Mouse (Mus musculus): ENCODE results near the gene C1qc. TPM values are rescaled to one million over a fixed set of nuclear protein-coding genes. Genes with fewer than 3 reads are reported as not detected.

The C1qc gene
- polyA plus RNA-seq, 1 experiment from 2014 or later, result 17.9 TPM

DNA sequence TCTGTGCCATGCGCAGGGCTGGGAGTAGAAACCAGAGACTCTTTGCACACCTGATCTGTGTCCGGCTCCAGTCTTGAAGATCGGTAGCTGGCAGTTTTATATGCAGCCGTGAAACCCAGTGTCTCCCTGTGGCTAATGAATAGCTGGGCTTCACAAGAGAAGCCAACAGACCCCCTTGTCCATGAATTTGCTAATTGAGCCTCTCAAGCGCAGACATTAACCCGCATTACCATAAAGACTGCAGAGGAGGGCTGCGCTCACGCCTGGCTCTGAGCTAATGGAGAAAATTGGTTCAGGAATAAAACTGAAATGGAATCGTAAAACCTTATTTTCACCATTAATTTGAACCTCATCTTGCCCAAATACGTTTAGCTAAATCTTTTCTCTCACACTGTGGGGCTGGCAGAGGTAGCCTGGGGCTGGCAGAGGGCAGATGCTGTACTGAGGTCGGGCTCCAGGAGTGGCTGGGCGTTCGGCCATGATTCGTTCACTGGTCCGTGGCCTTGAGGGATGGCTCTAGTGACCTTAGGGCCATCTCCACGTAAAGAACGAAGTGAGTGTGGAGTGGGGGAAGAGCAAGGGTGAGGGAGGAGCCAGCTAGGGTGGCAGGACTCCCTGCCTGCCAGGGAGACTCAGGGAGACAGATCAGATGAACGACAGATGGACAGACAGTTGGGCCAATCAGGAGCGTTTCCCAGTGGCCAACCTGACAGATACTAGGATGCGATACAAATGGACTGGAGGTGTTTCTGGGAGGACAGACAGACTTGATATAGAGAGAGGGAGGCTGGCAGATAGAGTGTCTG lies 23.7 kb upstream of the C1qc start:
- no peak overlapping the region for H3K9ac ChIP-seq
- no peaks in the 10 kb centered on the region for H3K9me3 ChIP-seq
- H3K27ac ChIP-seq, result no peak overlapping the region
- H3K4me3 ChIP-seq, result no peak overlapping the region
- no peak overlapping the region for H3K4me2 ChIP-seq
- 70% methylated on average over 20 of the region's 20 CpGs for WGBS
- peaks cover 6% of the 10 kb centered on the region; the same call in 1 of the 2 replicates for H3K4me1 ChIP-seq
- H3K27me3 ChIP-seq, result peaks cover 33% of the 10 kb centered on the region
- H3K36me3 ChIP-seq, result no peaks in the 10 kb centered on the region
- ATAC-seq (ENCODE audit: insufficient number of reproducible peaks, insufficient read depth, low FRiP score, low TSS enrichment, low read depth), result no peak

DNA sequence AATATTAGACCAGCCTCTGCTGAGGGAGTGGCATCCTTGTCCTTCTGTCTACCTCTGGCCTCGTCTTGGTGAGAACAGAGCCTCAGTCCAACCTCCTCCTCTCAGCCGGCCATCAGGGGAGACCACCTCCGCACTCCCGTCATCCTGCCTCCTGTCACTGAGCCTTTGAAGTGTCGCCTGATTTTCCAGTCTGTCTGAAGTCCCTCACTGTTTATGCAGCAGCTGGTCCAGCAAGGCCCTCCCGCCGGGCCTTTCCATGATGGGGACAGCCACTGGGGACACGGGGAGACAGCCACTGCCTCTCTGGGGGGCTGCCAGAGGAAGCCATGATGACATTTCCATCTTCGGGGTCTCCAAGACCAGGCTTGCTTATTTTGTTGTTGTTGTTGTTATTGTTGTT lies 20.0 kb upstream of the C1qc start:
- peaks cover 59% of the 10 kb centered on the region for H3K27me3 ChIP-seq
- no peak for ATAC-seq (ENCODE audit: insufficient number of reproducible peaks, insufficient read depth, low FRiP score, low TSS enrichment, low read depth)

DNA sequence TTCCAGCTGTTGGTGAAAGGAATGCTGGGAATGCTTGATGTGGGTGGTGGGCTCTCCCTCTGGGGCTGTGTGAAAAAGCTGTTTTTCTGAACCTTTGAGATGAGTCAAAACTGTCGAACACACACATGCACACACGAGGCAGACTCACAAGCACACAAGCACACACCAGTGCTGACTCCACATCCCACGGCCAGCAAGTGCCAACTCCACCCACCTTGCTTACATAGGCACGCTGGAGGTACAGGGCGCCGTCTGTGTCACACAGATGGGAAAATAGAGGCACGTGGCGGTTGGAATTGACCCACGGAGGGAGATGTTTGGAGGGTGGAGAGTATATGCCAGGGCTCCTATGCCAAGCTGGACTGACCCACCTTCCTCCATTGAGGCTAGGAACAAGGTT lies 18.9 kb upstream of the C1qc start:
- 41% methylated on average over 9 of the region's 9 CpGs for WGBS
- no peaks in the 10 kb centered on the region for H3K9me3 ChIP-seq
- H3K9ac ChIP-seq, result no peak overlapping the region
- ATAC-seq (ENCODE audit: insufficient number of reproducible peaks, insufficient read depth, low FRiP score, low TSS enrichment, low read depth), result no peak
- H3K36me3 ChIP-seq, result no peaks in the 10 kb centered on the region
- H3K27ac ChIP-seq, result no peak overlapping the region
- H3K4me1 ChIP-seq, result peaks cover 8% of the 10 kb centered on the region; the same call in 1 of the 2 replicates
- H3K4me2 ChIP-seq, result no peak overlapping the region
- H3K4me3 ChIP-seq, result no peak overlapping the region
- H3K27me3 ChIP-seq, result peaks cover 60% of the 10 kb centered on the region

More for the DNA sequence above, 20.0 kb upstream of the C1qc start:
- Histone ChIP-seq H3K4me1 (peaks cover 10% of the 10 kb centered on the region; the same call in 1 of the 2 replicates), H3K36me3 (no peaks in the 10 kb centered on the region), H3K27ac (no peak overlapping the region), H3K4me3 (no peak overlapping the region), H3K4me2 (no peak overlapping the region), H3K9ac (no peak overlapping the region), H3K9me3 (no peaks in the 10 kb centered on the region)
- WGBS, result 18% methylated on average over 9 of the region's 9 CpGs

DNA sequence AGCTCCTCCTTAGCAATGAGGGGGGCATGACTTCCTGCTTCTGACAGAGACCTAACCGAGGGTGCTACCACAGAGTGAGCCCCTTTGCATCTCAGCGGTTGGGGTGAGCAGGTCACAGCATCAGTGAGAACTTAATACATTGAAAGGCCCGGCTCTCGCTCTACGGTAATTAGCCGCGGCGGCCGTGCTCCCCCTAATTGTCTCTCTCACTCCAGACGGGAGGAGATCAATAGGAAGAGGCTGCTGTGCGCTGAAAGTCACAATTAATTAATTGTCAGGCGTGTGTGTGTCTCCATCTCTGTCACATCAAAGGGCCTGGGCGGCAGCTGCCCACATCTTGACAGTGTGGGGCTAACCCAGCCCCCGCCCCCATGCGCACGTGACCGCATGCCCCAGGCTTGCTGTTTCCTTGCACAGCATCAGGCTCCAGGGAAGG lies 18.4 kb upstream of the C1qc start:
- WGBS, result 3% methylated on average over 17 of the region's 17 CpGs
- peaks cover 8% of the 10 kb centered on the region; the same call in 1 of the 2 replicates for H3K4me1 ChIP-seq
- no peak for ATAC-seq (ENCODE audit: insufficient number of reproducible peaks, insufficient read depth, low FRiP score, low TSS enrichment, low read depth)
- H3K27ac ChIP-seq, result no peak overlapping the region
- H3K9me3 ChIP-seq, result no peaks in the 10 kb centered on the region
- no peak overlapping the region for H3K4me3 ChIP-seq
- peaks cover 66% of the 10 kb centered on the region for H3K27me3 ChIP-seq
- H3K9ac ChIP-seq, result no peak overlapping the region
- H3K4me2 ChIP-seq, result 0 out of 2 replicates have a peak overlapping the region, but pooled peaks have one; percentile 2
- H3K36me3 ChIP-seq, result no peaks in the 10 kb centered on the region

DNA sequence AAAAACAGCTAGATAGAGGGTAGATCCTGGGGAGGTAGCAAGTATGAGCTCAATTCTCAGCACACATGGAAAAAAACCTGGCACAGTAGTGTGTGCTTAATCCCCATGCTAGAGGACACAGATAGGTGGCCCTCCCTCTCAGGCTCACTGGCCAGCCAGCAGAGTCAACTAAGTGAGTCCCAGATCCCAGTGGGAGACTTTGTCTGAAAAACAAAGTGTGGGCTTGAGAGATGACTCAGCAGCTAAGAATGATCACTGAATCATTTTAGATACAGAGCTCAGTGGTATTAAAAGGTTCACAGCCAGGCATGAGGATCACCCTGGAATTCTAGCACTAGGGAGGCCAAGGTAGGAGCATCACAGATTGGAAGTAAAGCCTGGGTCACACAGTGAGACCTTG lies 14.9 kb upstream of the C1qc start:
- peaks cover 78% of the 10 kb centered on the region for H3K27me3 ChIP-seq
- no peak for ATAC-seq (ENCODE audit: insufficient number of reproducible peaks, insufficient read depth, low FRiP score, low TSS enrichment, low read depth)
- no peak overlapping the region for H3K4me3 ChIP-seq
- peaks cover 8% of the 10 kb centered on the region; the same call in 1 of the 2 replicates for H3K4me1 ChIP-seq
- no peaks in the 10 kb centered on the region for H3K9me3 ChIP-seq
- no peaks in the 10 kb centered on the region for H3K36me3 ChIP-seq
- H3K4me2 ChIP-seq, result no peak overlapping the region
- H3K27ac ChIP-seq, result no peak overlapping the region
- no peak overlapping the region for H3K9ac ChIP-seq

DNA sequence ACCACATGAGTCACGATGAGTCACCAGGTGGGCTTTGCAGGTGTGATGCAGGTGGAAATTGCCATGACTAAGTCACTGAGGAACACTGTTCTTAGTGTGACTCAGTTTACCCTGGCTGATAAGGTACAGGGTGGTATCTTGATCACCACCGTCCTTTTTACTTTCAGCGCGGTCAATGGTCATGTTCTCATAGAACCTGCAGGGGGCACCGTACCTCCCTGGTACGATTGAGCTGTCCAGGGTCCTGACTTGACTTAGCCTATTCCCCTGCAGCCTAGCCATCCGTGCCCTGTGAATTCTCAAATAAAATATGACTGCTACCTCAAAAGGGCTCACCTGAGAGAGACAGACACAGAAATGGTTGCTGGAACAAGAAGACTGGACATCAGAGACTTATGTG lies 14.2 kb upstream of the C1qc start:
- WGBS, result 15% methylated on average over 7 of the region's 7 CpGs
- H3K9me3 ChIP-seq, result no peaks in the 10 kb centered on the region
- H3K4me3 ChIP-seq, result no peak overlapping the region
- no peak for ATAC-seq (ENCODE audit: insufficient number of reproducible peaks, insufficient read depth, low FRiP score, low TSS enrichment, low read depth)
- H3K9ac ChIP-seq, result no peak overlapping the region
- H3K36me3 ChIP-seq, result no peaks in the 10 kb centered on the region
- H3K27ac ChIP-seq, result no peak overlapping the region
- H3K4me2 ChIP-seq, result no peak overlapping the region
- H3K27me3 ChIP-seq, result peaks cover 75% of the 10 kb centered on the region
- peaks cover 8% of the 10 kb centered on the region; the same call in 1 of the 2 replicates for H3K4me1 ChIP-seq

DNA sequence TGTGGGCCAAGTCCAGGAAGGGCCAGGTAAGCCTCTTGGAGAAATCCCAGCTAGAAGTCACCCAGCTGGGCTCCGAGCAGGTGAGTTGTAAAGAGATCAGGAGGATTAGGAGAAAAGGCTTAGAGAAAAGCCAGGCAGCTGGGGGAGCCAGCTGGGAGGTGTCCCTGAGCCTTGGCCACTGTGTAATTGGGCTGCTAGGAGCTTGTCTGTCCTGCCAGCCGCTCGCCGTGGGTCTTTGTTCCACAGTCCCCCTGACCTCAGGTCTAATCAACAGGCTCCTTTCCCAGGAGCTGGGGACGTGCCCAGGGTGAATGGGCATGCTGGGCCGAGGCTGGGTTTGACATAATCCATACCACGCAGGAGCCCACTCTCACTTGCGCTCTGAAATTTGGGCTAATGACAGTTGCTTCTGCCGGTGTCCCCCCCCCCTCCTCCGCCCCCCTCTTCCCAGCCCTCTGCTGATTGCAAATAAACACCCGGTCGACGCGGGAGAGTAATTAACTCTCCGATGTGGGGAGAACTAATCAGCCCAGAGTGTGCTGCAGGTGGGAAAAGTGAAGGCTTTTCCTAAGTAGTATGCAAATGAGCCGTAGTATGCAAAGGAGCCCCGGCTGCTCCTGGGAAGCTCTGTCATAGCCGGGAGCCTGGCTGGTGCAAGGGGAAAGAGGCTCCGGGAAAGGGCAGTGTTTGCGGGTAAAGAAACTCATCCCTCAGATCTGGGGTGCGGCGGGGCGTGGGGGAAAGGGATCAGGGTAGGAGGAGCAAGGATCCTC lies 12.1 kb upstream of the C1qc start:
- Histone ChIP-seq H3K9ac (no peak overlapping the region), H3K4me2 (no peak overlapping the region), H3K4me3 (no peak overlapping the region), H3K4me1 (no peaks in the 10 kb centered on the region), H3K27me3 (peaks cover 56% of the 10 kb centered on the region), H3K27ac (no peak overlapping the region), H3K36me3 (no peaks in the 10 kb centered on the region), H3K9me3 (no peaks in the 10 kb centered on the region)
- WGBS, result 2% methylated on average over 23 of the region's 23 CpGs
- no peak for ATAC-seq (ENCODE audit: insufficient number of reproducible peaks, insufficient read depth, low FRiP score, low TSS enrichment, low read depth)

DNA sequence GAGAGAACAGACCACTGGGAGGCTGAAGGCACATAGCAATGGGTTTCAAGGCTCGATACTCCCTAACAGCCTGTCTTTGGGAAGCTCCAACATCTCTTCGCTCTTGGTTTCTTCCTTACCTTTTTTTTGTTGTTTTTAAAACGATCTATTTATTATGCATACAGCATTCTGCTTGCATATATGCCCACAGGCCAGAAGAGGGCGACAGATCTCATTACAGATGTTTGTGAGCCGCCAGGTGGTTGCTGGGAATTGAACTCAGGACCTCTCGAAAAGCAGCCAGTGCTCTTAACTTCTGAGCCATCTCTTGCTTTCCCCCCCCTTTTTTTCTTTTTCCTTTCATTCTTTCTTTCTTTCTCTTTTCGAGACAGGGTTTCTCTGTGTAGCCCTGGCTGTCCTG lies 6.3 kb upstream of the C1qc start:
- Histone ChIP-seq H3K27me3 (peaks cover 66% of the 10 kb centered on the region), H3K4me3 (no peak overlapping the region), H3K4me2 (no peak overlapping the region), H3K36me3 (no peaks in the 10 kb centered on the region), H3K9ac (no peak overlapping the region), H3K27ac (no peak overlapping the region), H3K4me1 (peaks cover 15% of the 10 kb centered on the region), H3K9me3 (no peaks in the 10 kb centered on the region)
- ATAC-seq (ENCODE audit: insufficient number of reproducible peaks, insufficient read depth, low FRiP score, low TSS enrichment, low read depth), result no peak
- WGBS, result 60% methylated on average over 7 of the region's 7 CpGs

DNA sequence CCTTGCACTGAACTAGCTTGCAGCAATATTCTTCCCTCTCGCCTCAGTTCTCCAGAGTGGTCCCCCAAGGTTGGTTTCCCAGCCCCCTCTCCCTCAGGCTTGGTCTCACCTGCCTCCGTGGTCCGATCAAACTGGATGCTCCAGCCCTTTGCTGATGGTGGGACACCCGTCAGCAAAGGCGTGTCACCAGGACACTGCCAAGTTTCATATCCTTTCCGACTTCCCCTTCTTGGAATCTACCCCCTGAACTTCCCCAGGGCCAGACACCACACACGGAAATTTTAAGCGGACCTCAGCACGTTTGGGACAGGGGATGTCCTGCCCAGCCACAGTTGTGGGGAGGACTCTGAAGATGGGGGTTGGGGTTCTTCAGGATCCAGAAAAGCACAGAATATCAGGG lies 5.8 kb upstream of the C1qc start, which contains the start of gene C1qa:
C1qa (minus strand) TSS at position 167 of the 400 bp plus-strand sequence.
- Histone ChIP-seq H3K27me3 (peaks cover 66% of the 10 kb centered on the region), H3K4me3 (no peak within 1 kb of the TSS), H3K9me3 (no peaks in the 10 kb centered on the region), H3K4me1 (peaks cover 15% of the 10 kb centered on the region), H3K4me2 (no peak within 1 kb of the TSS), H3K36me3 (no peaks in the 10 kb centered on the region), H3K9ac (no peak within 1 kb of the TSS), H3K27ac (no peak within 1 kb of the TSS)
- 72% methylated on average over 9 of the region's 9 CpGs for WGBS
- ATAC-seq (ENCODE audit: insufficient number of reproducible peaks, insufficient read depth, low FRiP score, low TSS enrichment, low read depth), result no peak

DNA sequence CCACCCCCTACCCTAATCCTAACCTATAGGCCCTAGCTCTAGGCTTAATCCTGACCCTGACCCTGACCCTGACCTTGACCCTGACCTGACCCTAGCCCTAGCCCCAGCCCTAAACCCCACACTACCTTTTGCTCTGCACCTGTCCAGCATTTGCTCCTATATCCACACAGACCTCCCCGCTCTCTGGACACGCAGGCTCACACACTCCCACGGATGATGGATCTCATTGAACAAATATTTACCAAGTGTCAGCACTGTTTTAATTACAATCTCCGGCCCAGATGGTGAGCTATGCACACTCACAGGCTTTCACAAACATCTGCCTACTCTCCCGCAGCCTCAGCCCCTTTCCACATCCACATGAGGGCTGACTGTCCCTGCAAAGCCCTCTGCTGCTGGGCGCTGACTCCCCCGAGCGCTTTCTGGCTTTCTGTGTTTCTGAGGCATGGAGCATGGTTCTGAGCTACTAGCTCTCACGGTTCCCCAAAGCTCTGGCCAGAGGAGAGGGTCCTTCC lies 5.3 kb upstream of the C1qc start:
- no peak overlapping the region for H3K9ac ChIP-seq
- no peaks in the 10 kb centered on the region for H3K36me3 ChIP-seq
- ATAC-seq (ENCODE audit: insufficient number of reproducible peaks, insufficient read depth, low FRiP score, low TSS enrichment, low read depth), result no peak
- no peak overlapping the region for H3K4me3 ChIP-seq
- no peaks in the 10 kb centered on the region for H3K9me3 ChIP-seq
- no peak overlapping the region for H3K4me2 ChIP-seq
- peaks cover 67% of the 10 kb centered on the region for H3K27me3 ChIP-seq
- no peak overlapping the region for H3K27ac ChIP-seq
- peaks cover 15% of the 10 kb centered on the region for H3K4me1 ChIP-seq
- WGBS, result 67% methylated on average over 9 of the region's 9 CpGs

DNA sequence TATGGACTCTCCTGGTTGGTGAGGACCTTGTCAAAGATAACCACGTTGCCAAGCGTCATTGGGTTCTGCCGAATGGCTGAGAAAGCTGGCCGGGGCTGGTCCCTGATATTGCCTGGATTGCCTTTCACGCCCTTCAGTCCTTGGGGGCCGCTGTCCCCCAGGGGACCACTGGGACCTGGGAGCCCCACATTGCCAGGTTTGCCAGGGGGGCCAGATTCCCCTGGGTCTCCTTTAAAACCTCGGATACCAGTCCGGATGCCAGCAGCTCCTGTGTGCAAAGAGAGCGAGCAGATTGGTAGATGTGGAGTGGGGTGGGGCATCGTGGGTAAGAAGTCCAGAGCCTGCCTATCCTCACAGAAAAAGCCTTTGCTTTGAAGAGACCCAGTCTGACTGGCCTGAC lies 3.6 kb upstream of the C1qc start:
- 36% methylated on average over 10 of the region's 10 CpGs for WGBS
- Histone ChIP-seq H3K9me3 (no peaks in the 10 kb centered on the region), H3K4me3 (no peak overlapping the region), H3K27ac (no peak overlapping the region), H3K9ac (no peak overlapping the region), H3K36me3 (no peaks in the 10 kb centered on the region), H3K27me3 (peaks cover 70% of the 10 kb centered on the region), H3K4me2 (peak overlapping the region; percentile 44; the same call in 1 of the 2 replicates), H3K4me1 (peaks cover 15% of the 10 kb centered on the region)
- no peak for ATAC-seq (ENCODE audit: insufficient number of reproducible peaks, insufficient read depth, low FRiP score, low TSS enrichment, low read depth)

All from embryonic facial prominence, embryonic 13.5 days (tissue).